Mouse (Mus musculus) C2C12 (cell line): ENCODE measurements around the gene Spic.
"Not testable (repeated sequence)": the region's sequence is repeated elsewhere in the genome, so short reads cannot be mapped to it uniquely, and the experiment has no call there.

Experiments
- CTCF ChIP-seq: IDR thresholded peaks from one replicate; pipeline ENCODE4 v1.5.1; 2011; ENCODE audit not compliant: control insufficient read depth, insufficient read depth, insufficient read length
- MAX ChIP-seq: IDR thresholded peaks from one replicate; pipeline ENCODE4 v1.6.1; 2011; ENCODE audit warnings: mild to moderate bottlenecking, control low read depth
- MYOD1 ChIP-seq: IDR thresholded peaks from one replicate; pipeline ENCODE4 v1.6.1; 2011; ENCODE audit warnings: low read depth; ENCODE audit not compliant: control insufficient read depth, insufficient read length
- MYOG ChIP-seq: IDR thresholded peaks from one replicate; pipeline ENCODE4 v1.6.1; 2011; ENCODE audit not compliant: control insufficient read depth, insufficient read length; ENCODE audit errors: extremely low read depth
- USF1 ChIP-seq: IDR thresholded peaks from one replicate; pipeline ENCODE4 v1.6.1; 2011; ENCODE audit warnings: low read depth, mild to moderate bottlenecking, control low read depth, moderate library complexity

DNA sequence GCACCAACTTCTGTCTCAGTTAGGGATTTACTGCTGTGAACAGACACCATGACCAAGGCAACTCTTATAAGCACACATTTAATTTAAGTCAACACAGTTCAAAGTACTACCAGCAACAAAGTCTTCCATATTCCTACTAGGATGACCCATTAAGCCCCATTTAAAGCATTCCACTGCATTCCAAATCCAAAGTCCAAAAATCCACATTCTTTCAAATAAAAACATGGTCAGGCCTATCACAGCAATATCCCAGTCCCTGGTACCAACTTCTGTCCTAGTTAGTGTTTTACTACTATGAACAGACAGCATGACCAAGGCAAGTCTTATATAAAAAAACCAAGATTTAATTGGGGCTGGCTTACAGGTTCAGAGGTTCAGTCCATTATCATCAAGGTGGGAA is 21.0 kb downstream of the Spic start:
- not testable (repeated sequence) for TF ChIP-seq CTCF, MYOD1, MYOG, MAX, USF1
